32 mouse cellular contexts compared by ENCODE assay signal in the genomic region with DNA sequence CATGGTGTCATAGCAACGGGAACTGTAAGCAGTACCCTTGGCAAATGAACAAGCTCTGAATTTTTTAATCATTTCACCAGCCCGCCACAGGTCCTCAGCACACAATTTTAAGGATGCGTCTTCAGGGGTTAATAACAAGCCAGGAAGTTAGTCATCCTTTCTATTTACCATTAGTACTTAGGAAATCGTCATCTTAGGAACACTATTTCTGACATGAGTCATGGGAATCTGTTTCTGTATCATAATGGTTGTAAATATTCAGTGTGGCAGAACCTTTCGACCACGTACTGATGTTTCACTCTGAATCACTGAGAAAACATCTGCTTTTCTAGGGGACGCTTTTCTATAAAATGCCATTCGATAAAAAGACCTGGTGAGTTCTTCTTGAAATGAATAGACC.
DNase-seq lines count a peak whose midpoint lies in the region; ATAC-seq and TF ChIP-seq lines count a peak whose summit lies in the region.
"Had no signal": no experiment of that assay in that cellular context is flagged by ENCODE, and none has a peak within 500 bp of the region (broad histone marks: within the 10 kb centered on the region; RNA-seq: fewer than 3 reads in every experiment).

No protein-coding gene starts in this region.

- no peak overlapping the region for H3K9ac ChIP-seq in forebrain, embryonic 13.5 days
- no peak overlapping the region for H3K9ac ChIP-seq in midbrain, embryonic 16.5 days (ENCODE audit: low read depth, low read length)
- H3K9ac ChIP-seq: embryonic facial prominence, embryonic 13.5 days; forebrain, postnatal 0 days; heart, embryonic 13.5 days; hindbrain, embryonic 13.5 days; intestine, embryonic 15.5 days had no signal

- H3K27ac ChIP-seq in forebrain, embryonic 13.5 days = no peak overlapping the region
- H3K27ac ChIP-seq in midbrain, embryonic 16.5 days (ENCODE audit: low read length) = no peak overlapping the region
- H3K27ac ChIP-seq: embryonic facial prominence, embryonic 10.5 days; embryonic facial prominence, embryonic 13.5 days; forebrain, embryonic 10.5 days; gastrocnemius, adult 2 months; heart, adult 2 months; heart, embryonic 10.5 days; heart, embryonic 13.5 days; hindbrain, embryonic 13.5 days; intestine, embryonic 15.5 days had no signal

- H3K4me1 ChIP-seq in forebrain, embryonic 13.5 days = no peaks in the 10 kb centered on the region
- no peaks in the 10 kb centered on the region for H3K4me1 ChIP-seq in midbrain, embryonic 16.5 days (ENCODE audit: control insufficient read depth, insufficient read depth, low read length)
- H3K4me1 ChIP-seq: embryonic facial prominence, embryonic 10.5 days; embryonic facial prominence, embryonic 13.5 days; forebrain, embryonic 10.5 days; heart, embryonic 10.5 days; intestine, embryonic 15.5 days had no signal

- H3K4me3 ChIP-seq in C2C12 (ENCODE audit: insufficient read depth, poor library complexity, severe bottlenecking) (no peak overlapping the region), myocyte (no peak overlapping the region)
- H3K4me3 ChIP-seq in forebrain, embryonic 13.5 days = no peak overlapping the region
- H3K4me3 ChIP-seq in midbrain, embryonic 16.5 days (ENCODE audit: low read depth, low read length) = no peak overlapping the region
- H3K4me3 ChIP-seq: embryonic facial prominence, embryonic 10.5 days; embryonic facial prominence, embryonic 13.5 days; forebrain, embryonic 10.5 days; gastrocnemius, adult 2 months; heart, adult 2 months; heart, embryonic 10.5 days; heart, embryonic 13.5 days; hindbrain, embryonic 13.5 days; intestine, embryonic 15.5 days had no signal

- no peak for TF ChIP-seq CTCF in C2C12 (IDR thresholded peaks at IDR 0.05; ENCODE audit: control insufficient read depth, insufficient read depth, insufficient read length)

- H3K27me3 ChIP-seq in C2C12 (ENCODE audit: control insufficient read depth, insufficient read depth, insufficient read length) (no peaks in the 10 kb centered on the region), myocyte (ENCODE audit: control insufficient read depth, insufficient read depth, insufficient read length) (no peaks in the 10 kb centered on the region)
- H3K27me3 ChIP-seq in forebrain, embryonic 13.5 days = no peaks in the 10 kb centered on the region
- H3K27me3 ChIP-seq in midbrain, embryonic 16.5 days (ENCODE audit: control insufficient read depth, insufficient read depth, low read depth, low read length) = no peaks in the 10 kb centered on the region
- H3K27me3 ChIP-seq: embryonic facial prominence, embryonic 13.5 days; heart, embryonic 13.5 days; hindbrain, embryonic 13.5 days; intestine, embryonic 15.5 days had no signal

- TF ChIP-seq POLR2A in myocyte (IDR thresholded peaks at IDR 0.05; ENCODE audit: insufficient read length, low read depth) = no peak

- H3ac ChIP-seq in C2C12 (ENCODE audit: control insufficient read depth, insufficient read length, low read depth) = no peak overlapping the region
- no peak overlapping the region for H3ac ChIP-seq in myocyte (ENCODE audit: control insufficient read depth, insufficient read length)

- WGBS in forebrain, embryonic 13.5 days = 94% methylated on average over 8 of the region's 8 CpGs
- WGBS in midbrain, embryonic 16.5 days = 90% methylated on average over 8 of the region's 8 CpGs

- no peaks in the 10 kb centered on the region for H3K36me3 ChIP-seq in C2C12 (ENCODE audit: control insufficient read depth, insufficient read depth)
- no peaks in the 10 kb centered on the region for H3K36me3 ChIP-seq in myocyte (ENCODE audit: control insufficient read depth, insufficient read depth)
- H3K36me3 ChIP-seq in forebrain, embryonic 13.5 days (ENCODE audit: poor library complexity, severe bottlenecking) = no peaks in the 10 kb centered on the region
- no peaks in the 10 kb centered on the region for H3K36me3 ChIP-seq in midbrain, embryonic 16.5 days (ENCODE audit: control insufficient read depth, insufficient read depth, low read length)
- H3K36me3 ChIP-seq: embryonic facial prominence, embryonic 10.5 days; embryonic facial prominence, embryonic 13.5 days; forebrain, embryonic 10.5 days; heart, embryonic 10.5 days; heart, embryonic 13.5 days; hindbrain, embryonic 13.5 days; intestine, embryonic 15.5 days had no signal

- no peaks in the 10 kb centered on the region for H3K9me3 ChIP-seq in forebrain, embryonic 13.5 days (replicated peaks)
- H3K9me3 ChIP-seq in midbrain, embryonic 16.5 days (replicated peaks; ENCODE audit: control insufficient read depth, low read length, poor library complexity, severe bottlenecking) = no peaks in the 10 kb centered on the region
- H3K9me3 ChIP-seq: embryonic facial prominence, embryonic 10.5 days; embryonic facial prominence, embryonic 13.5 days; forebrain, embryonic 10.5 days; heart, embryonic 10.5 days; heart, embryonic 13.5 days; hindbrain, embryonic 13.5 days; intestine, embryonic 15.5 days had no signal

- intact Hi-C loops in heart, postnatal 14 days (cut with DNase I) = no loop called here

- H3K79me3 ChIP-seq in C2C12 (ENCODE audit: low read depth) = no peaks in the 10 kb centered on the region

- H3K79me2 ChIP-seq in C2C12 (ENCODE audit: control insufficient read depth, insufficient read depth) = no peaks in the 10 kb centered on the region
- no peaks in the 10 kb centered on the region for H3K79me2 ChIP-seq in myocyte (ENCODE audit: control insufficient read depth, insufficient read depth)

- DNase-seq in heart, adult 11 months = peak; percentile 23
- no peak for DNase-seq in heart, postnatal 14 days
- peak; percentile 72 for DNase-seq in NIH3T3 (ENCODE audit: low read depth)
- DNase-seq in yolk sac, embryonic 10.5 days (ENCODE audit: low spot score) = no peak
- DNase-seq: adrenal gland, adult 2 months; adrenal gland, postnatal 14 days; B cell, adult 2 months; cerebellum, adult 11 months; cerebellum, adult 2 months; cerebellum, adult 9-11 months; cerebellum, postnatal 25 days; embryo, embryonic 11 days; forebrain, postnatal 0 days; gastrocnemius, adult 2 months; gastrocnemius, postnatal 14 days; heart, adult 2 months; kidney, adult 11 months; kidney, adult 8-10 months had no signal

- H3K4me2 ChIP-seq in myocyte (ENCODE audit: low read depth) = peak overlapping the region; percentile 65
- no peak overlapping the region for H3K4me2 ChIP-seq in forebrain, embryonic 13.5 days
- H3K4me2 ChIP-seq in midbrain, embryonic 16.5 days (ENCODE audit: low read length) = no peak overlapping the region
- H3K4me2 ChIP-seq: embryonic facial prominence, embryonic 13.5 days; heart, embryonic 13.5 days; hindbrain, embryonic 13.5 days; intestine, embryonic 15.5 days had no signal

- ATAC-seq in forebrain, embryonic 13.5 days = no peak
- no peak for ATAC-seq in midbrain, embryonic 16.5 days
- ATAC-seq: CD4-positive, CD25-positive, alpha-beta regulatory T cell, adult 4 months; forebrain, embryonic 14.5 days; forebrain, postnatal 0 days; hindbrain, embryonic 16.5 days; intestine, embryonic 15.5 days had no signal

TF ChIP-seq in C2C12, 6 proteins besides CTCF, POLR2A, EP300 and RAD21:
- TF ChIP-seq MYOG (IDR thresholded peaks at IDR 0.05; ENCODE audit: control insufficient read depth, extremely low read depth, insufficient read length) = no peak
- peak; percentile 97 for TF ChIP-seq FOSL1 (IDR thresholded peaks at IDR 0.05; ENCODE audit: insufficient read depth, low read length, poor library complexity, severe bottlenecking)
- peak; percentile 55 for TF ChIP-seq MAX (IDR thresholded peaks at IDR 0.05)
- peak; percentile 49 for TF ChIP-seq CEBPB (IDR thresholded peaks at IDR 0.05; ENCODE audit: low read depth)
- TF ChIP-seq USF1 (IDR thresholded peaks at IDR 0.05; ENCODE audit: low read depth) = no peak
- peak; percentile 53 for TF ChIP-seq MYOD1 (IDR thresholded peaks at IDR 0.05; ENCODE audit: control insufficient read depth, insufficient read length, low read depth)

TF ChIP-seq in myocyte, 11 proteins besides CTCF, POLR2A, EP300 and RAD21:
- TF ChIP-seq CEBPB (IDR thresholded peaks at IDR 0.05; ENCODE audit: insufficient read depth, poor library complexity, severe bottlenecking) (0 out of 2 replicates have a peak, but pooled peaks have one; percentile 17), MYOG (IDR thresholded peaks at IDR 0.05; ENCODE audit: control insufficient read depth in 1 of 3, insufficient read depth in 1 of 3, insufficient read length in 2 of 3, low read depth in 2 of 3) (no peak)

Comparison
In these comparisons a context has a peak if more than half of its experiments do, and no peak if none do; other contexts are left out.
1. DNase-seq: peak in heart, adult 11 months (single experiment) and NIH3T3 (single experiment); none in heart, postnatal 14 days (0 of 2) and yolk sac, embryonic 10.5 days (single experiment).